Mouse (Mus musculus): ENCODE results near the gene Bicd2. TPM values are rescaled to one million over a fixed set of nuclear protein-coding genes. Genes with fewer than 3 reads are reported as not detected.
A peak's percentile ranks its signal among the peaks of the same experiment; 100 is the strongest.

Bicd2 gene
- 10 to 100 TPM; 34.8 to 44.6 TPM for total RNA-seq (2021)
- long read RNA-seq, experiment 1, full-length matches to known transcripts = 48 of 58 reads
- long read RNA-seq, experiment 1, partial matches to known transcripts = 2 of 58 reads
- long read RNA-seq, experiment 1, other reads (novel, unspliced or antisense) = 8 of 58 reads
- long read RNA-seq, experiment 2, full-length matches to known transcripts = 9 of 9 reads
- long read RNA-seq, experiment 2, partial matches to known transcripts = 0 of 9 reads
- long read RNA-seq, experiment 2, other reads (novel, unspliced or antisense) = 0 of 9 reads

GRCm38 (mm10) chr13:49341012-49341830 is at the start of gene Bicd2:
Gene Bicd2 (plus strand): TSS chr13:49341585.
- DNase-seq = peak; percentile 96 to 97

GRCm38 (mm10) chr13:49291949-49292348 is 49.4 kb upstream of the Bicd2 start:
- no peak for DNase-seq

- no peak for DNase-seq
Observed at GRCm38 (mm10) chr13:49294108-49294507, 47.3 kb upstream of the Bicd2 start.

GRCm38 (mm10) chr13:49296270-49296669 is 45.1 kb upstream of the Bicd2 start:
- DNase-seq = no peak

GRCm38 (mm10) chr13:49298514-49299381 is 42.6 kb upstream of the Bicd2 start:
- no peak for DNase-seq

- no peak for DNase-seq
Observed at GRCm38 (mm10) chr13:49300771-49301170, 40.6 kb upstream of the Bicd2 start.

GRCm38 (mm10) chr13:49306771-49307310 is 34.5 kb upstream of the Bicd2 start:
- no peak for DNase-seq

- peak in 1 of 2 experiments; percentile 68 for DNase-seq
Observed at GRCm38 (mm10) chr13:49307311-49307969, 33.9 kb upstream of the Bicd2 start.

- no peak for DNase-seq
Observed at GRCm38 (mm10) chr13:49308206-49308605, 33.2 kb upstream of the Bicd2 start.

- no peak for DNase-seq
Observed at GRCm38 (mm10) chr13:49308861-49309403, 32.5 kb upstream of the Bicd2 start.

- no peak for DNase-seq
Observed at GRCm38 (mm10) chr13:49309501-49309900, 31.9 kb upstream of the Bicd2 start.

- no peak for DNase-seq
Observed at GRCm38 (mm10) chr13:49311642-49312041, 29.7 kb upstream of the Bicd2 start.

- peak in 1 of 2 experiments; percentile 29 for DNase-seq
Observed at GRCm38 (mm10) chr13:49316386-49317162, 24.8 kb upstream of the Bicd2 start.

GRCm38 (mm10) chr13:49317508-49317907 is 23.9 kb upstream of the Bicd2 start:
- no peak for DNase-seq

GRCm38 (mm10) chr13:49317914-49318313 is 23.5 kb upstream of the Bicd2 start:
- no peak for DNase-seq

GRCm38 (mm10) chr13:49320040-49320439 is 21.3 kb upstream of the Bicd2 start, which contains the start of gene Fgd3:
Gene Fgd3 (minus strand): TSS chr13:49320311.
- peak; percentile 76 for DNase-seq

GRCm38 (mm10) chr13:49320514-49320913 is 20.9 kb upstream of the Bicd2 start:
- no peak for DNase-seq

- peak; percentile 56 to 66 for DNase-seq
Observed at GRCm38 (mm10) chr13:49321452-49321851, 19.9 kb upstream of the Bicd2 start.

GRCm38 (mm10) chr13:49322169-49322568 is 19.2 kb upstream of the Bicd2 start:
- peak in 1 of 2 experiments; percentile 42 for DNase-seq

- no peak for DNase-seq
Observed at GRCm38 (mm10) chr13:49322739-49323138, 18.6 kb upstream of the Bicd2 start.
